Mouse (Mus musculus) activated CD4-positive, CD25-positive, alpha-beta regulatory T cell, adult 4 months (primary cell): ENCODE measurements around the gene Ptpn14. TPM values are rescaled to one million over a fixed set of nuclear protein-coding genes. Genes with fewer than 3 reads are reported as not detected.
A peak's percentile ranks its signal among the peaks of the same experiment; 100 is the strongest.

Experiments used
- ATAC-seq: one replicate; pipeline ENCODE4 v1.8.0; 2017
- polyA plus RNA-seq, 2 experiments: library from polyadenylated mRNA; unstranded; fragments of 100-300 nt; shearing (Covaris generic); gene quantifications; one replicate each; pipeline ENCODE4 v1.2.1; 2017

The Ptpn14 gene
- polyA plus RNA-seq, 2 experiments from 2014 or later: 0.20 TPM; not detected in 1

DNA sequence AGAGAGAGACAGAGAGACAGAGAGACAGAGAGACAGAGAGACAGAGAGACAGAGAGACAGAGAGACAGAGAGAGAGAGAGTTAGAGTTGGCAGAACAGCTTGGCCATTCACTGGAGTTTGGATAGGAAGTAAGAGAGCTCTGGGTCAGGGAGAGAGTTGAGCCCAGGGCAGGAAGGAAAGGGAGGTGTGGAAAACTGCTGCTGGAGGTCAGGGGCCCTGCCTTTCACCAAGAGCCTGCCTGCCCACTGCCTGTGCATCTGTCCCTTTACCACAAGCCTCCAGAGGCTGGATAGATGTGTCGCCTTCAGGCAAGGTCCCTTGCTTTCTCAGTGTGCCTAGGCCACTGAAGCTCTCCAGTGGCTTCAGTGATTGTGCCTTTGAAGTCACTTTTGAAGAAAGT is 46.7 kb downstream of the Ptpn14 start:
- ATAC-seq: no peak

GRCm38 (mm10) chr1:189777207-189777606 is 49.1 kb downstream of the Ptpn14 start:
- no peak for ATAC-seq

GRCm38 (mm10) chr1:189778343-189778742 is 50.3 kb downstream of the Ptpn14 start:
- no peak for ATAC-seq

DNA sequence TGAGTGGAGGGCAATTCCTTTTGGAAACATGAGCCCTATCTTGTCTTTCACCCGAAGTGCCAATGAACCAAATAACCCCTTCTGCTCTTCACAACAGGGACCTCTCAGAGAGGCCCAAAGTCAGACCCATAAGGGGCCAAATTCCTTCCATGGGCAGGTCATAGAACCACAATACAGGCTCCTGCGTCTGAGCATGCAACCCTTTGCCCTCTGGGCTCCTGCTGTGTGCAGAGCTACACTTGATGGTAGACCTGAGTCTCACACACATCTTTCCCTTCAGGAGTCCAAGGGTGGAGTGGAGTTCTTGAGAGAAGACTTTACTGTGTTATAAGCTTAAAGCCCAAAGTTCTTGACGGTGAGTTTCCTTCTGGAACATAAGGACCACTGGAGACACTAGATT is 51.2 kb downstream of the Ptpn14 start:
- ATAC-seq: no peak

GRCm38 (mm10) chr1:189781721-189782345 is 53.8 kb downstream of the Ptpn14 start:
- no peak for ATAC-seq

DNA sequence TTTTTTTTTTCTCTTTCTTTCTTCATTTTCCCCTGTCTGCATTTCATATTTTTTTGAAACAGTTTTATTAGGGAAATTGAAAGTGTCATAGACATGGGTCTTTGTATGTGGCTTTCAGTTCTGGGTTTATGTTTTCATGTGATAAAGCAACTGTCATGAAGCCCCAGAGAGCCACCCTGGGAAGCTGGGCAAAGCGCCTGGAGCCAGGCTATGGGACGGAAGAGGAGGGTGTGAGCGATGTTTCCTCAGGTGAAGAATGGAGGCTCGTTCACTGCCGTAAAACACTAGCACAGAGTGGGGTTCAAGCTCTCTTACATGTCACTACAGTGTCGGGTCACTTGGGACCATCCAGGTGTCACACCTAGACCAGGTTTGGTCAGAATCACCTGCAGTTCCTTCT is 54.6 kb downstream of the Ptpn14 start:
- ATAC-seq: no peak

GRCm38 (mm10) chr1:189784503-189784902 is 56.4 kb downstream of the Ptpn14 start:
- no peak for ATAC-seq

GRCm38 (mm10) chr1:189786707-189787485 is 58.8 kb downstream of the Ptpn14 start:
- no peak for ATAC-seq

- ATAC-seq: no peak
These were observed 61.5 kb downstream of the Ptpn14 start for GRCm38 (mm10) chr1:189789545-189789944.

- no peak for ATAC-seq
These were observed 62.6 kb downstream of the Ptpn14 start for GRCm38 (mm10) chr1:189790666-189791065.

- no peak for ATAC-seq
These were observed 63.6 kb downstream of the Ptpn14 start for GRCm38 (mm10) chr1:189791534-189792217.

- ATAC-seq: no peak
These were observed 64.6 kb downstream of the Ptpn14 start for GRCm38 (mm10) chr1:189792560-189793195.

- peak; percentile 87 for ATAC-seq
These were observed 70.9 kb downstream of the Ptpn14 start for GRCm38 (mm10) chr1:189798949-189799348.

- ATAC-seq: no peak
These were observed 72.3 kb downstream of the Ptpn14 start for GRCm38 (mm10) chr1:189800211-189800961.

DNA sequence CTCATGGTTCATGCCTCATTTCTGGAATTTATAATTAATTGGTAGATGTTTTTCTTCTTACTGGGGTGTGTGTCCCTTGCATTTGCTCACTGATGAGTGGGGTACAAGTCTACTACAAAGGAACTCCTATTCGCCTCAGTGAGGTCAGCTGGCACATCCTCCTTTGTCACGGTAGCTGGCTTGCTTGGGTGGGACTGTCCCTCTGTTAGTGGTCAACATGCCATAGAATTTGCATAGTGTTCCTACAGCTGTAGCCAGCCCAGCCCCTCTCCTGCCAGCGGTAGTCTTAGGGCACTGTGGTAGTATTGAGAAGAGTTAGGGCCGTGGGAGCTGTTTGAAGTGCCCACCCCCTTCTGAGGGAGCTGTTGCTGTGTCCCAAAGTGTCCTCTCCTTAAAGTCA is 73.2 kb downstream of the Ptpn14 start:
- ATAC-seq: no peak

DNA sequence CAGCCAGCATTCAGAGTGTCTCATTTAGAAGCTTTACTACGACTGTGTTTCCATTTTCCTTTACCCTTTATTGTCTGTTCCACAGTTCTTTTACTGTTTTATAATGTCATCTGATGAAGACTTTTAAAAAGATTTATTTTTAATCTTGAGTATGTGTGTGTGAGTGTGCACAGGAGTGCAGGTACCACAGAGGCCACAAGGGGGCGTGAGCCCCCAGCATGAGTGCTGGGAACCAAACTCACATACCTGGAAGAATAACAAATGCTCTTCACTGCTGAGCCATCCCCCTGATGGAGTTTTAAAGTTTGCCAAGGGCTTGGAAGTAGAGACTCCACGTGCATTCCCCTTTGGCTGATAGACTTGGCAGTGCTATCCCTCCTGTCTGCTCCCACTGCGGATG is 74.5 kb downstream of the Ptpn14 start:
- no peak for ATAC-seq

- no peak for ATAC-seq
These were observed 75.7 kb downstream of the Ptpn14 start for GRCm38 (mm10) chr1:189803742-189804141.

GRCm38 (mm10) chr1:189806533-189807297 is 78.6 kb downstream of the Ptpn14 start:
- no peak for ATAC-seq

GRCm38 (mm10) chr1:189808015-189808414 is 79.9 kb downstream of the Ptpn14 start:
- no peak for ATAC-seq

DNA sequence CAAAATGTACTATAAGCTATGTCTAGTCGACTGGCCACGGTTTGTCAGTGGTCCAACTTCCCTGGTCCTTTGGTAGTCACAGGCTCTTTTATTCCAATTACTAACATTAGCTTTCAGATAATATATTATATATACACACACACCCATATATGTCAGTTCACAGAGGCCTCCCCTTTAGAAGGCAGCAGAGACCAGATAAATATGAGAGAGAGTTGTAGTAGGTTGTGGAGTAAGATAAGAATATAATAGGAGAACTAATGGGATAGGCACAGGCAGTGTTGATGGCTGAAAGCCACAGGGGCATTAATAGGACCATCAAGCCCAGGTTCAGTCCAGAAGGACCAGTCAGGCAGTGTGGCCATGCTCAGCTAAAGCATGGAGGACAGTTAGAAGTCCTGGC is 80.4 kb downstream of the Ptpn14 start:
- ATAC-seq: no peak

DNA sequence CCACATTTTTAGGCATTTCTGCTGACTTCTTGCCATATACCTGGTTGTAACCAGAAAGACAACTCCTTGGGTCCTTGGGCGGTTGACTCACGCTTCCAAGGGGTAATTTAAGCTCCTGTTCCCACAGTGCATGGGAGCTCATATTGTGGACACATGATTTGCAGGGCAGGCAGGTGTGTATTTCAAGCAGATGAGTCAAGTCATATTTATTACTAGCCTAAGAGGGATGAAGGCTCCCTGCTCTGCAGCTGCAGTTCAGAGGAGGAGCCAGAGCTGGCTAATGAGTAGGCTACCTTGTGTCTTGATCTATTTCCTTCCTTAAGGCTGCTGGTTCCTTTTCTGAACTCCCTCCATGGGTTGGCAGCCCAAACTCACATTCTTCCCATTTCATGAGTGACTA is 83.7 kb downstream of the Ptpn14 start:
- no peak for ATAC-seq

DNA sequence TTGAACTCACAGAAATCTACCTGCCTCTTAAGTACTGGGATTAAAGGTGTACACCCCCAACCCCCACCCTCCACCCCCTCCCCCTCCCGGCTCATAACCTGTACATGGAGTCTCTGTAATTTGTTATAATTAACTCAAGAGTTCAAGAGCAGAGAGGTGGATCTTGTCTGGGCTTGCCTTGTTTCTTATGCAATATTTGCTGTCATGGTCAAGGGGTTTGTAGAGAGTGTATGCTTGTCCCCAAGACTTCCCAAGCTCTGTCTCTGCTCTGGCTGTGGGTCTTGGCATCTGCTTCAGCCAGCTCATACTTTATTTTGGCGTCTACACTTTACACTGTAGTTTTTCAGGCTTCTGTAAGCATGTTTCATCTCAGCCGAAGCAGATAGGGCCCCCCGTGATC is 86.3 kb downstream of the Ptpn14 start:
- ATAC-seq: no peak
